Mouse (Mus musculus): ENCODE data around the gene Gpr152.
"Not testable (repeated sequence)": the region's sequence is repeated elsewhere in the genome, so short reads cannot be mapped to it uniquely, and the experiment has no call there.

Gpr152 gene

GRCm38 (mm10) chr19:4112063-4112960, 27.3 kb upstream of the Gpr152 start:
- no peak for DNase-seq

- peak; percentile 97 for DNase-seq
These were observed 26.3 kb upstream of the Gpr152 start for GRCm38 (mm10) chr19:4113186-4113805.

DNA sequence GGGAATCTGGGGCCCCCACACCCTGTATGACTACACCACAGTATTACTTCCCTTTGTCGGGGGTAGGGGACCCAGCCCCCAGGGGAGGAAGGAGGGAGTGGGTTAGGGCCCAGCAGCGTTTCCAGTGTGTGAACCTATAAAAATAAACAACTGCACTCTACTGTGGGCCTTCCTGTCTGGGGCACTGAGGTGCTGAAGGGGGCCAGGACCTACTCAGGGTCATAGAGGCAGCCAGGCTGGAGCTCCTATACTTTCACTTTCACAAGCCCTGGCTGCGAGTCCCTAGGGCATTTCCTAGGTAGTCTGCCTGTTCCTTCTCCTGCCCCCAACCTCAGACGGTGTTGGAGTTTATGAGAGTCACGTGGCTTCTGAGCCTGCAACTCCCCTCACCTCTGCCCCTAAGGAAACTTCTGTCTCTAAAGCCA, 25.8 kb upstream of the Gpr152 start:
- no peak for DNase-seq

GRCm38 (mm10) chr19:4114551-4114950, 25.0 kb upstream of the Gpr152 start:
- DNase-seq, result no peak

GRCm38 (mm10) chr19:4115144-4115543, 24.4 kb upstream of the Gpr152 start:
- DNase-seq, result peak; percentile 55

DNA sequence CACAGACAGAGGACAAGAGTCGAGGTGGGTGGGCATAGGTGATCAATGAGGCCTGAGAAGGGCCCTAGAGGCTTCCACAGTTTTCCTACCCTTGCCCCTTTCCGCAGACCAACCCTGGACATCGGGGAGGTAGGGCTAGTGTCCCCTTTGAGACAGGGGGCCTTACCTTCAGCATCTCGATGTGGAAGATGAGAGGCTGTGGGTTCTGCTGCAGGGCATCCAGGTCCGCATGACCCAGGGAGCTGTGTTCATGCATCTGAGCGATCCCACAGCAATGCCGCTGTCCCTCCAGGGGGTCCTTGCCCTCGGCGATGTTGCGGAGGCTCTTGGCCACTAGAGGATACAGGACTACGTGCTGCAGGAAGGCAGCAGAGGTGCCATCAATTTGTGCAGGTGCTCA, 23.8 kb upstream of the Gpr152 start:
- DNase-seq, result no peak

- no peak for DNase-seq
These were observed 22.6 kb upstream of the Gpr152 start for GRCm38 (mm10) chr19:4117006-4117405.

DNA sequence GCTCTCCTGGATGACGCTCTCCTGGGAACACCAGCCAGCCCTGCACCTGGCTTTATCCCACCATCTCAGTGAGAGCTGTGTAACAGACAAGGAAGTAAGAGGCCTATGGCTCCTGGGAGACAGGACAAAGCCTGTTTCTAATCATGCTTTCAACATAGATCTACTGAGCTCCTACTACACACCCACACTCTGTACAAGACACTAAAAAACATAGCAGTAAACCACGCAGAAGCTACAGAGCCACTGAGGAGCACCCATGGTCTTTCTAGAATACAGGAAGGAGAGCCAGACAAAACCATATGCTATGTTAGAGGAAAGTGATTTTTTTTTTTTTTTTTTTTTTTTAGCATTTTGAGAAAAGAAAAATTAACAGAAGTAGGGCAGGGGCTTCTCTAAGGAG, 21.2 kb upstream of the Gpr152 start:
- DNase-seq, result no peak

DNA sequence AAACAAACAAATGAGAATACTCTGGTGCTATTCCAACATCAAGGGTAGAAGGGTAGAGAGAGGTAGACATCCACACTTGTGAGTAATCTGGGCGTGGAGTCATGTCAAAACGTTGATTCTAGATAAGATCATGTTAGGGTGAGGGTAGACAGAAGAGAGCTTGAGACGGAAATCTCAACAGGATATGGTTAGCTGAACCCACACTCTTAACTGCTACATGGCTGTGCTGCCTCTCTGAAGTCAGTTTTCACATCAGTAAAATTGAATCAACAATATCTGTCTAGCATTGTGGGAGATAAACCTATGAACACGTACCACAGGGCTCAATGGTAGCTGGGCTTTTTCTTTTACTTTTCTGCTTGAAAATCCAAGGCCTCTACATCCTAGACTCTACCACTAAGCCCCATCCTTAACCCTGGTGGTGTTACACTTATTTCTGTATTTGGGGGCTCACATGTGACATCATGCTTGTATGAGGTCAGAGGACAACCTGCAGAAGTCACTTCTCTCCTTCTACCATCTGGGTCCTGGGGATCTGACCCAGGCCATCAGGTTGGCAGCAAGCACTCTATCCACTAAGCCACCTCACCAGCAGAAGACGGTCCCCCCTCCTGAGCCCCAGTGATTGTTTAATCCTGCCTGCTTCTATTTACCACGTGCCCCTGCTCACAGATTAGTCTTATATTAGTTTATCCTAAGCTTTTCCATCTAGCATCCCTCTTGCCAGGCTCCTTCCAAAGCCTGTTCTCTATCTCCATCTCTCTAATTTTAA, 19.7 kb upstream of the Gpr152 start:
- no peak for DNase-seq

DNA sequence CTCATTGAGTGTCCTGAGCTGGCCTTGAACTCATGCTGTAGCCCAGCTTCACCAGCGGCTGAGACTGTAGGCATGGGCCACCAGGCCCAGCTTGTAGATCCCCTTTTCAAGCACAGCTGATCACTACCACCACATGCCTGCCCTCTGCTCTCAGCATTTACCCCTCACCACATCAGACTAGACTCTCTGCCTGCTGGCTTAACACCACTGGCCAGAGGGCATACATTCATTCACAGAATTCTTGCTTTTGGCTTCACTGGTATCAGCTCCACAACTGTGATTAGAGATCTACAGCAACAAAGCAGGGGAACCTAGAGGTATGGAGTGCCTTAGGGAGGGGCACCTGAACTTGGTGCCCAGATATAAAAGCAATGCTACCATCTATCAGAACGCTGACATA, 19.1 kb upstream of the Gpr152 start:
- peak; percentile 63 for DNase-seq

DNA sequence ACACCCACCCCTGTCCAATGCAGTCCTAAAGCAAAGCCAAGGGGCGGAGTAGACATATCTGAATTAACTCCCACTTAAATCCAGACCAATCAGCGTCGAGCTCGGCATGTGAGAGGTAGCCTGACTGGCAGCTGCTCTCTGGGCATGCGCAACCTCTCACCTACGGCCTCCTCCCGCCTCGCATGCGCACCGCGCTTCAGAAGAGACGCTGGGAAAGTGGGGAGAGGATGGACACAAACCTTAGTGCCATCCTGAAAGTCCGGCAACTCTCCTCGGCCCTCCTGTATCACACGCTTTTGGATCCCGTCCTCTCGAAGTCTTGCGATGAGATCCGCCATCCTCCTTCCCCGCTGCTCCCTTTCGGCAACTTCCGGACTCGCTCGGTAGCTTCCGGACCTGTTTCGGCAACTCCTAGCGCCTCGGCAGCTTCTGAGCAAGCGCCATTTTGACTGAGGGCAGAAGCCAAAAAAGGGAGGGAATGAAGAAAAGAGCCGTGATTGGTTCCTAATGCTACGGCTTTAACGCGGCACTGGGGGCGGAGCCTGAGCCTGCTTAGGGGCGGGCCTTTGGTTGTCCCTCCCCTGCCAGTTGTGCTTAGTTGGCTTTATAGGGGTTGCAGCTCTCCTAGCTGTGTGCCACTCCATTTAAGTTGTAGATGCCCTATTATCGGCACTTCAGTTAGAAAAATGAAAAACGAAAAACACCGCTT, 18.3 kb upstream of the Gpr152 start:
- peak; percentile 99 for DNase-seq

- DNase-seq, result not testable (repeated sequence)
These were observed 17.7 kb upstream of the Gpr152 start for GRCm38 (mm10) chr19:4121896-4122295.

DNA sequence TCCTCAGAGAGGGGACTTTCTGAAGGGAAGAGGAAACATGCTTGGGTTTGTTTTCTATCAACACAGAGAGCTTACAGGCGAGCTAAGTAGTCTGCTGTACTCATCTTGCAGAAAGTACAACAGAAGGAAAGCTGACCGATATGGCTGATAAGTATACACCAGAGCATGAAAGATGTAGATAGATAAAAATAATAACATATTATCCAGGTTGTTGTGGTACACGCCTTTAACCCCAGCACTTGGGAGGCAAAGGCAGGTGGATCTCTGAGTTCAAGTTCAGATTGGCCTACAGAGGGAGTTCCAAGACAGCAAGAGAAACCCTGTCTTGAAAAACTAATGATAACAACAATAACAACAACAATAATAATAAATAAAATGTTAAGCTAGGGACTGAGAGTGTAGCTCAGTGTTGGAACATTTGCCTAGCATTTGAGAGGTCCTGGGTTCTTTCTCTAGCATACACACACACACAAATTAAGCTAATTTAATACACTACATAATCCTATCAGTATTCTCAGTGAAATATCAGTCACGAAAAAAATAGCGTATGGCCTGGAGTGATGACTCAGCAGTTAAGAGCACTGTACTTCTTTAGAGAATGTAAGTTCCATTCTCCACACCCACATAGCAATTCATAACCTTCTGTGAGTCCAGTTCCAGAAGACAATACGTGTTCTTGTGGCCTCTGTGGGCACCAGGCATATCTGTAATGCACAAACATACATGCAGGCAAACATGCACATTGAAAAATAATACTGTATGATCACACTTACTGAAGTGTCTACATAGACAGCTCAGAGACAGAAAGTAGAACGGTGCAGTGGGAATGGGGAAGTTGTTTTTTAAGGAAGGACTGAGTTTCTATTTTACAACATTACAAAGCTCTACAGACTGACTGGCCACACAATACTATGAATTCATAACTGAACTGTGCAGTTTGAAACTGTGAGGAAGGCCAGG, 16.9 kb upstream of the Gpr152 start:
- DNase-seq, result no peak

GRCm38 (mm10) chr19:4124432-4124831, 15.2 kb upstream of the Gpr152 start:
- no peak for DNase-seq

DNA sequence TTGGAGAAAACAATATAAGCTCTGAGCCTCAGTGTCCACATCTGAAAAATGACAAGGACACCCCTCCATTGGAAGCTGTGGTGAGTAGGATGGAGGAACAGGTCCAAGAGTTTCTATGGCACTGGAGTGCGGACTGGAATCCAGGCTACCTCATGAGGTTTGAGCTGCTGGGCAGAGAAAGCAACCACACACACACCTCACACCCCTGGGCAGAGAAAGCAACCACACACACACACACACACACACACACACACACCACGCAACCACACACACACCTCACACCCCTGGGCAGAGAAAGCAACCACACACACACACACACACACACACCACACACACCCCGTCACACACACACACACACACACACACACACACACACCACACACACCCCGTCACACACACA, 14.3 kb upstream of the Gpr152 start:
- DNase-seq, result peak; percentile 71

DNA sequence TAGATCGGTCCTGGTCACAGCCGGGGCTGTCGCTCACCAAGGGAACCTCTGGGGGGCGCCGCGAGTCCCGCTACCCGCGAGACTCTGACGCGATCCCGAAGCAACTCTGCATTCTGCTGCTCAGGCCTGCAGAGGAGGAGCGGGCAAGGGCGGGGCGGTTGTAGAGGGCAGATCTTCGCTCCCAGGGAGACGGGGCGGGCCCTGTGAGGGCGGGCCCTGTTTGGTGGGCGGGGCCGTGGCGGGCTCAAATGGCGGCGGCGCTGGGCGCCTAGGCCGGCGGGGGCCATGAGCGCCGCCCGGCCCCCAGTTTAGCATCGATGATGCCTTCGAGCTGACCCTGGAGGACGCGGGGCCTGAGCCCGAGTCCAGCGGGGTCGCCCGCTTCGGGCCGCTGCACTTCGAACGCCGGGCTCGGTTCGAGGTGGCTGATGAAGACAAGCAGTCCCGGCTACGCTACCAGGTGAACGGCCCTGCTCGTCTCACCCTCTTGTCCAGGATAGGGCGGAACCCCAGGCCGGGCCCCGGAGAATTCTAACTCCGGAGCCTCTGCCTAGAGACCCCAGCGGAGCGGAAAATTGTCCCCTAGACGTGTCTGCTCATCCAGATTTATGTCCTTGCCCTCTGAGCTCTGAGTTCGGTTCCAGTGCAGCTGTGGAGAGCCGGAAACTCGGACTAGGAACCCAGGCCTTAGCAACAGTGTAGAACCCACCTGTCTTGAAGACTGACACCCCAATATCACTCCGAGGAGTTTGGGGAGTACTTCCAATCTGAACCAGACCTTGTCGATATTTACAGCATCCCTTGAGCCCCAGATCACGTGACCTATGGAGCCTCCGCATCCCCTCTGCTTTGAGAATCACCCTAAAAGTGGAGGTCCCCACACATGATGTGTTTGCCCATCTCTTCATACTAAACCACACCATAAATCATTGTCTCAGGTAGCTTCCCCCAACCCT, 13.6 kb upstream of the Gpr152 start, which contains the start of gene Aip:
Gene Aip (minus strand): TSS at position 118 of the 956 bp plus-strand sequence.
- DNase-seq, result peak; percentile 98

DNA sequence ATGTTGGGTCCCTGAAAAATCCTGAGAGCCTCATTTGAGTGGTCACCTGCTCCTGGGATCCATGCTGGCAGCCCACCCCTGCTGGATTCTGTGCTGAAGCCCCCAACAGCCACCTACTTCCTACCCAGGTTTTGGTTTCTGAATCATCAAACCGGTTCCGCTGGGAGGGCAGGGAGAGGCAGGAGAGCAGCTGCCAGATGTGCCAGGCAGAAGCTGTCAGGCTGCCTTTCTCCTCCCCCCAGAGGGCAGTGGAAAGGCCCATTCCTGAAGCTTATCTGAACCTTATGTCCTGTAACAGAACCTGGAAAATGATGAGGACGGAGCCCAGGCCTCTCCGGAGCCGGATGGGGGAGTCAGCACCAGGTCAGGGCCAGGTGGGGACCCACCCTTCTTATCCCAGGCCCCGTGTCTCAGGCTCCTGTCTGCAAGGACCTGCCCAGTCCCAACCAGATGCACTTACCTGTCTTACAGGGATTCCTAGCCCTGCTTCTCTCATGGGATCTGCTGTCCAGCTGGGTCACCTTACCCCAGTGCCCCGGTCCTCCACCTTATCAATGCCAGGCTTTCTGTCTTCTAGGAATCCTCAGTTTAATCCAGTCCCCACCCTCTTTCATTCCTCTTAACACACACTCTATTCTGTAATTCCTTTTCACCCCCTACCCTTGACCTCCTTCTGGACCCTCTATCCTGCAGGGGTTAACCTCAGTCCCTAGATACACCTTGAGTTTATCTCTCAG, 12.7 kb upstream of the Gpr152 start:
- DNase-seq, result peak; percentile 60

GRCm38 (mm10) chr19:4129462-4129861, 10.1 kb upstream of the Gpr152 start:
- DNase-seq, result no peak

- no peak for DNase-seq
These were observed 9.5 kb upstream of the Gpr152 start for GRCm38 (mm10) chr19:4130106-4130505.

- no peak for DNase-seq
These were observed 8.5 kb upstream of the Gpr152 start for GRCm38 (mm10) chr19:4131075-4131474.
